Mouse (Mus musculus): Measurements from ENCODE around the gene Xab2. TPM values are rescaled to one million over a fixed set of nuclear protein-coding genes. Genes with fewer than 3 reads are reported as not detected.

The Xab2 gene
- polyA plus RNA-seq, 1 experiment from 2014 or later = 23.3 TPM

- Histone ChIP-seq H3K9ac (ENCODE audit: low read length) (no peak overlapping the region), H3K27me3 (ENCODE audit: control insufficient read depth, insufficient read depth, low read length) (no peaks in the 10 kb centered on the region), H3K27ac (replicated peaks) (no peak overlapping the region), H3K4me1 (replicated peaks; ENCODE audit: control insufficient read depth, insufficient read depth) (no peaks in the 10 kb centered on the region), H3K4me3 (ENCODE audit: low read depth, low read length) (no peak overlapping the region), H3K9me3 (ENCODE audit: control insufficient read depth, low read length) (no peaks in the 10 kb centered on the region), H3K36me3 (ENCODE audit: control insufficient read depth, insufficient read depth, low read length) (no peaks in the 10 kb centered on the region), H3K4me2 (replicated peaks; ENCODE audit: low read depth) (no peak overlapping the region)
- ATAC-seq (ENCODE audit: low FRiP score, low TSS enrichment) (no peak), DNase-seq (ENCODE audit: low spot score) (no peak)
- TF ChIP-seq EP300 (optimal IDR thresholded peaks at IDR 0.05) (no peak), CTCF (IDR thresholded peaks at IDR 0.05; ENCODE audit: low read depth) (no peak)
- WGBS = 49% methylated on average over 5 of the region's 5 CpGs
Observed at GRCm38 (mm10) chr8:3626971-3627370, 5.9 kb upstream of the Xab2 start.

- H3K27me3 ChIP-seq (ENCODE audit: control insufficient read depth, insufficient read depth, low read length) = no peaks in the 10 kb centered on the region
- H3K4me2 ChIP-seq (replicated peaks; ENCODE audit: low read depth) = no peak within 1 kb of the TSS
- no peak for TF ChIP-seq CTCF (IDR thresholded peaks at IDR 0.05; ENCODE audit: low read depth)
- no peak for TF ChIP-seq EP300 (optimal IDR thresholded peaks at IDR 0.05)
- no peaks in the 10 kb centered on the region for H3K9me3 ChIP-seq (ENCODE audit: control insufficient read depth, low read length)
- no peaks in the 10 kb centered on the region for H3K4me1 ChIP-seq (replicated peaks; ENCODE audit: control insufficient read depth, insufficient read depth)
- no peak for DNase-seq (ENCODE audit: low spot score)
- WGBS = 77% methylated on average over 1 of the region's 1 CpGs
- no peak within 1 kb of the TSS for H3K4me3 ChIP-seq (ENCODE audit: low read depth, low read length)
- no peak within 1 kb of the TSS for H3K27ac ChIP-seq (replicated peaks)
- ATAC-seq (ENCODE audit: low FRiP score, low TSS enrichment) = no peak
- H3K9ac ChIP-seq (ENCODE audit: low read length) = no peak within 1 kb of the TSS
- H3K36me3 ChIP-seq (ENCODE audit: control insufficient read depth, insufficient read depth, low read length) = no peaks in the 10 kb centered on the region
Observed at GRCm38 (mm10) chr8:3625445-3625844, 4.3 kb upstream of the Xab2 start, which contains the start of gene Pcp2. Pcp2 (minus strand) TSS chr8:3625545.

- no peak overlapping the region for H3K27ac ChIP-seq (replicated peaks)
- ATAC-seq (ENCODE audit: low FRiP score, low TSS enrichment) (no peak), DNase-seq (ENCODE audit: low spot score) (no peak)
- TF ChIP-seq CTCF (IDR thresholded peaks at IDR 0.05; ENCODE audit: low read depth) (no peak), EP300 (optimal IDR thresholded peaks at IDR 0.05) (no peak)
- H3K4me2 ChIP-seq (replicated peaks; ENCODE audit: low read depth) = peak overlapping the region; percentile 78
- H3K27me3 ChIP-seq (ENCODE audit: control insufficient read depth, insufficient read depth, low read length) = no peaks in the 10 kb centered on the region
- WGBS = 65% methylated on average over 8 of the region's 8 CpGs
- H3K4me1 ChIP-seq (replicated peaks; ENCODE audit: control insufficient read depth, insufficient read depth) = no peaks in the 10 kb centered on the region
- no peak overlapping the region for H3K9ac ChIP-seq (ENCODE audit: low read length)
- H3K9me3 ChIP-seq (ENCODE audit: control insufficient read depth, low read length) = no peaks in the 10 kb centered on the region
- no peak overlapping the region for H3K4me3 ChIP-seq (ENCODE audit: low read depth, low read length)
- H3K36me3 ChIP-seq (ENCODE audit: control insufficient read depth, insufficient read depth, low read length) = peaks cover 12% of the 10 kb centered on the region
Observed at GRCm38 (mm10) chr8:3622119-3622518, 1.0 kb upstream of the Xab2 start.

- ATAC-seq (ENCODE audit: low FRiP score, low TSS enrichment) (peak; percentile 49), DNase-seq (ENCODE audit: low spot score) (peak; percentile 48)
- Histone ChIP-seq H3K4me3 (ENCODE audit: low read depth, low read length) (no peak overlapping the region), H3K4me2 (replicated peaks; ENCODE audit: low read depth) (no peak overlapping the region), H3K27ac (replicated peaks) (peak overlapping the region; percentile 42), H3K4me1 (replicated peaks; ENCODE audit: control insufficient read depth, insufficient read depth) (no peaks in the 10 kb centered on the region), H3K36me3 (ENCODE audit: control insufficient read depth, insufficient read depth, low read length) (peaks cover 23% of the 10 kb centered on the region), H3K9me3 (ENCODE audit: control insufficient read depth, low read length) (no peaks in the 10 kb centered on the region), H3K27me3 (ENCODE audit: control insufficient read depth, insufficient read depth, low read length) (no peaks in the 10 kb centered on the region), H3K9ac (ENCODE audit: low read length) (no peak overlapping the region)
- WGBS = 67% methylated on average over 6 of the region's 6 CpGs
- TF ChIP-seq EP300 (optimal IDR thresholded peaks at IDR 0.05) (no peak), CTCF (IDR thresholded peaks at IDR 0.05; ENCODE audit: low read depth) (no peak)
Observed at GRCm38 (mm10) chr8:3609816-3610150, 11.3 kb downstream of the Xab2 start.

- H3K4me2 ChIP-seq (replicated peaks; ENCODE audit: low read depth) = no peak overlapping the region
- H3K27me3 ChIP-seq (ENCODE audit: control insufficient read depth, insufficient read depth, low read length) = no peaks in the 10 kb centered on the region
- 56% methylated on average over 12 of the region's 12 CpGs for WGBS
- no peak overlapping the region for H3K9ac ChIP-seq (ENCODE audit: low read length)
- H3K27ac ChIP-seq (replicated peaks) = peak overlapping the region; percentile 42
- ATAC-seq (ENCODE audit: low FRiP score, low TSS enrichment) (peak; percentile 19), DNase-seq (ENCODE audit: low spot score) (no peak)
- no peaks in the 10 kb centered on the region for H3K4me1 ChIP-seq (replicated peaks; ENCODE audit: control insufficient read depth, insufficient read depth)
- no peak overlapping the region for H3K4me3 ChIP-seq (ENCODE audit: low read depth, low read length)
- peaks cover 20% of the 10 kb centered on the region for H3K36me3 ChIP-seq (ENCODE audit: control insufficient read depth, insufficient read depth, low read length)
- no peak for TF ChIP-seq CTCF (IDR thresholded peaks at IDR 0.05; ENCODE audit: low read depth)
- no peak for TF ChIP-seq EP300 (optimal IDR thresholded peaks at IDR 0.05)
- no peaks in the 10 kb centered on the region for H3K9me3 ChIP-seq (ENCODE audit: control insufficient read depth, low read length)
Observed at GRCm38 (mm10) chr8:3609046-3609815, 11.9 kb downstream of the Xab2 start.

GRCm38 (mm10) chr8:3607822-3608221, 13.3 kb downstream of the Xab2 start:
- TF ChIP-seq CTCF (IDR thresholded peaks at IDR 0.05; ENCODE audit: low read depth) (no peak), EP300 (optimal IDR thresholded peaks at IDR 0.05) (no peak)
- DNase-seq (ENCODE audit: low spot score) = no peak
- H3K9ac ChIP-seq (ENCODE audit: low read length) = no peak overlapping the region
- H3K4me3 ChIP-seq (ENCODE audit: low read depth, low read length) = no peak overlapping the region
- H3K27me3 ChIP-seq (ENCODE audit: control insufficient read depth, insufficient read depth, low read length) = no peaks in the 10 kb centered on the region
- peaks cover 11% of the 10 kb centered on the region for H3K36me3 ChIP-seq (ENCODE audit: control insufficient read depth, insufficient read depth, low read length)
- no peak for ATAC-seq (ENCODE audit: low FRiP score, low TSS enrichment)
- H3K4me2 ChIP-seq (replicated peaks; ENCODE audit: low read depth) = no peak overlapping the region
- 0 out of 2 replicates have a peak overlapping the region, but pooled peaks have one; percentile 8 for H3K27ac ChIP-seq (replicated peaks)
- H3K9me3 ChIP-seq (ENCODE audit: control insufficient read depth, low read length) = no peaks in the 10 kb centered on the region
- 94% methylated on average over 6 of the region's 7 CpGs for WGBS
- H3K4me1 ChIP-seq (replicated peaks; ENCODE audit: control insufficient read depth, insufficient read depth) = no peaks in the 10 kb centered on the region
